Mouse (Mus musculus) cerebellum, adult 11-12 months (tissue): ENCODE results near the gene Bmpr1a.

ENCODE experiments used
- DNase-seq: peaks from one replicate; pipeline ENCODE4 v3.0.0; 2022

Gene Bmpr1a

GRCm38 (mm10) chr14:34503325-34503647 lies at the start of gene Bmpr1a:
Gene Bmpr1a (minus strand): TSS chr14:34503341.
- DNase-seq, result no peak

GRCm38 (mm10) chr14:34552226-34552625 lies 49.1 kb upstream of the Bmpr1a start:
- DNase-seq, result no peak

GRCm38 (mm10) chr14:34549004-34549671 lies 46.0 kb upstream of the Bmpr1a start:
- peak; percentile 87 for DNase-seq

- peak; percentile 73 for DNase-seq
Measured at GRCm38 (mm10) chr14:34548391-34549001, 45.4 kb upstream of the Bmpr1a start.

- DNase-seq, result no peak
Measured at GRCm38 (mm10) chr14:34544545-34544944, 41.4 kb upstream of the Bmpr1a start.

- DNase-seq, result no peak
Measured at GRCm38 (mm10) chr14:34544001-34544400, 40.9 kb upstream of the Bmpr1a start.

- DNase-seq, result no peak
Measured at GRCm38 (mm10) chr14:34543596-34543995, 40.5 kb upstream of the Bmpr1a start.

GRCm38 (mm10) chr14:34541896-34542295 lies 38.8 kb upstream of the Bmpr1a start:
- DNase-seq, result no peak

GRCm38 (mm10) chr14:34540685-34541162 lies 37.6 kb upstream of the Bmpr1a start:
- no peak for DNase-seq

GRCm38 (mm10) chr14:34535883-34536282 lies 32.7 kb upstream of the Bmpr1a start:
- no peak for DNase-seq

- no peak for DNase-seq
Measured at GRCm38 (mm10) chr14:34533537-34533936, 30.4 kb upstream of the Bmpr1a start.

- no peak for DNase-seq
Measured at GRCm38 (mm10) chr14:34532536-34532935, 29.4 kb upstream of the Bmpr1a start.

GRCm38 (mm10) chr14:34528804-34529203 lies 25.7 kb upstream of the Bmpr1a start:
- DNase-seq, result no peak

GRCm38 (mm10) chr14:34522701-34523100 lies 19.6 kb upstream of the Bmpr1a start, which contains the start of gene 9230112D13Rik:
Gene 9230112D13Rik (minus strand): TSS chr14:34522801.
- DNase-seq, result no peak

GRCm38 (mm10) chr14:34517959-34518544 lies 14.9 kb upstream of the Bmpr1a start:
- DNase-seq, result no peak

GRCm38 (mm10) chr14:34516960-34517577 lies 13.9 kb upstream of the Bmpr1a start:
- DNase-seq, result no peak

- DNase-seq, result no peak
Measured at GRCm38 (mm10) chr14:34515860-34516259, 12.7 kb upstream of the Bmpr1a start.

- DNase-seq, result no peak
Measured at GRCm38 (mm10) chr14:34514120-34514519, 11.0 kb upstream of the Bmpr1a start.

- DNase-seq, result no peak
Measured at GRCm38 (mm10) chr14:34512602-34513001, 9.5 kb upstream of the Bmpr1a start.

- DNase-seq, result no peak
Measured at GRCm38 (mm10) chr14:34511901-34512300, 8.8 kb upstream of the Bmpr1a start.

- DNase-seq, result no peak
Measured at GRCm38 (mm10) chr14:34508842-34509439, 5.8 kb upstream of the Bmpr1a start.

- no peak for DNase-seq
Measured at GRCm38 (mm10) chr14:34508187-34508840, 5.2 kb upstream of the Bmpr1a start.

GRCm38 (mm10) chr14:34505309-34505708 lies 2.2 kb upstream of the Bmpr1a start:
- no peak for DNase-seq
